Mouse (Mus musculus) layer of hippocampus, postnatal 14 days (tissue): ENCODE measurements around the gene Slc39a7. TPM values are rescaled to one million over a fixed set of nuclear protein-coding genes. Genes with fewer than 3 reads are reported as not detected.

ENCODE experiments used
- DNase-seq, 2 experiments: peaks; one replicate each; pipeline ENCODE4 v3.0.0; 2021 to 2022; ENCODE audit warnings: low spot score in 2 of 2, mixed read lengths in 1 of 2
- total RNA-seq, 2 experiments: library from RNA; stranded (reverse); gene quantifications; 2 replicates each; pipeline ENCODE4 v1.2.3; 2021

Slc39a7 gene
- total RNA-seq, 2 experiments from 2014 or later, result 91.2 to 97.5 TPM

DNA sequence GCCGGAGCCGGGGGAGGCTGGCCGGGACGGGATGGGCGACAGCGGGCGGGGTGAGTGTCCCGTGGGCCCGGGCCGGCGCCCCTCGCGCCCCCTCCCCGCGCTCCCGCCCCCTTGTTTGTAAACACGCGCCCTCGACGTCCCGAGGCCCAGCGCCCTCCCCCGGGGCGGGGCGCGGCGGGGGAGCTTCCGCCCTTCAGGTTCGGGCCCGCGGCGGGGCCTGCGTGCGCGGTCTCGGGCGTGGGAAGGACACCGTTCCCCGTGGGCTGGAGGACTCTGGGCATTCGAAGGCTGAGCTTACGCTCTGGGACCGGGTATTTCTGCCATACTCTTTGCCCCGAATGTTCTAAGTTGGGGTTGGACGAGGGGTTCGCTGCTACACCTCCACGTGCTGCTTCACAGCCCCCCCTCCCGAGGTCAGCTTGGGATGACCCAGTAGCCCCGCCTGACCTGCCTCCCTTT is 721 bp upstream of the Slc39a7 start:
- no peak for DNase-seq

DNA sequence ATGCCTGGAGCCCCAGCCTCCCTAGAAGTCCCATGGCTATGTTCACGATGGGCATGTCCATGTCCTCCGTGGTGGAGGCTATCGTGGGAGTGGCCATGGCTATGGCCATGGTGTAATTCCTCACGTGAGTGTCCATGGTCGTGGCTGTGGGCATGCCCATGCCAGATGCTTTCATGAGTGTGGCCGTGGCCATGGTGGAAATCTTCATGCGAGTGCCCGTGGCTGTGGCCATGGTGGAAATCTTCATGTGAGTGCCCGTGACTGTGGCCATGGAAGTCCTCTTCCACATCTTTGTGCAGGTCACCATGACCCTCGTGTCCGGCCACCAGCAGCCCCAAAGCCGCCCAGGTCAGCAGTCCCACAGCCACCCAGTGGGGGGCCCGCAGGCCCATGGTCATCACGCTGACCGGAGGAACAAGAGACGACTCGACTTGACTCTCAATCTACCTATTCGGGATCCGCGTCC is 588 bp downstream of the Slc39a7 start:
- DNase-seq, result no peak

GRCm38 (mm10) chr17:34029890-34030595 is 1.4 kb downstream of the Slc39a7 start:
- peak in 1 of 2 experiments; percentile 18 for DNase-seq

DNA sequence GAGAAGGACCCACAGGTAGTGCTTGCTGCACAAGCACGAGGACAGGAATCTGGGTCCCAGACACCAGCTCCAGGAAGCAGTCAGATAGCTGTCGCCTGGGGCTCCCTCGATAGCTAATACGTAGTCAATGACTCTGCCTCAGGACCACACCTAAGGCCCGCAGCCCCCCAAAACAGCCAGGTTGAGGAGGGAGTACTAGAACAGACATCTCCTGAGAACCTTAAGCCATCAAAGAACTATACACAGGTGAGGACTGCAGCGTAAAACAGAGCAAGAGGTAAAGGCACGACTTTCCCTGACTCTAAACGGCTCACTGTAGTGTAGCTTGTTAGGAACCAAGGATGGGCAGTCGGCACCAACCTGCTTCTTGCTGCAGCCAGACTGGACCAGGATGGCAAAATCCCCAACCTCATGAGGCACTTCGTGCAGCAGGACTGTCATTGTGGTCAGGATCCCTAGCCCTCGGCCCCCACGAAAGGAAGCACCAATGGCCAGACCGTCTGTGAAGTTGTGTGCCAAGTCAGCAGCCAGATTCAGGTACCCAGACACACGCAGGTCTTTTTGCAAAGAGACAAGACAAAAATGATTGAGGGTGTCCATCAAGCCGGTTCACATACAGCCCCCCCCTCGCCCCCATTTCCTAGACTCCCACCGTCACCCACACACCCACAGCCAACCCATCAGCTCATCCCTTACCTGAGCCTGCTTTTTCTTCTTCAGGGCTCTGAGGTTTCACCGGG is 2.2 kb downstream of the Slc39a7 start:
- DNase-seq, result no peak

GRCm38 (mm10) chr17:34028501-34029149 is 2.9 kb downstream of the Slc39a7 start:
- peak in 1 of 2 experiments; percentile 17 for DNase-seq

DNA sequence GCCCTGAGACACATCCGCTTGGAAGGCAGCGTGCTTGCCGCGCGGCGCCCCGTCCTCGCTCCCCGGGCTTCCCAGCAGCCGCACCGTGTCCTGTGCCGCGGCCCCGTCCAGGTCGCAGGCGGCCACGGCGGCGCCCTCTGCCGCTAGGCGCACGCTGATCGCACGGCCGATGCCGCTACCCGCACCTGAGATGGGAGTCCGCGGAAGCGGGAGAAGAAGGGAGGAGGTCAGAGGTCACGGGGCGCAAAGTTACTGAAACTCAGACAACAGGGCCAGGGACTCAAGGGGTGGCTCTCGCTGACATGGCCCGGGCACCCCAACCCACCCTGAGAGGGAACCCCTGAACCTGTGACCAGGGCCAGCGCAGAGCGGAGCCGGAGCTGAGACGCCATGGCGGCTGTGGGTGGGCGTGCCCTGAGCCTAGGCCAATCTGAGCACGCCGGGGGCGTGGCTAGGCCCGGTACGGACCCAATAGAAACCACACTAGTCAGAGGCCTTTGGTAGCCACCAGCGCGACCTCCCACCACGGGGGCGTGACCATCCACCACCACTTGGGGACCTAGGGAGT is 3.7 kb downstream of the Slc39a7 start, which contains the start of gene H2-Ke6:
Gene H2-Ke6, minus strand, starts transcription at position 405 of the 568 bp plus-strand sequence.
- DNase-seq, result peak; percentile 93 to 94

GRCm38 (mm10) chr17:34026917-34027655 is 4.4 kb downstream of the Slc39a7 start:
- peak in 1 of 2 experiments; percentile 36 for DNase-seq

- DNase-seq, result no peak
These were observed 5.3 kb downstream of the Slc39a7 start for GRCm38 (mm10) chr17:34026221-34026620.

DNA sequence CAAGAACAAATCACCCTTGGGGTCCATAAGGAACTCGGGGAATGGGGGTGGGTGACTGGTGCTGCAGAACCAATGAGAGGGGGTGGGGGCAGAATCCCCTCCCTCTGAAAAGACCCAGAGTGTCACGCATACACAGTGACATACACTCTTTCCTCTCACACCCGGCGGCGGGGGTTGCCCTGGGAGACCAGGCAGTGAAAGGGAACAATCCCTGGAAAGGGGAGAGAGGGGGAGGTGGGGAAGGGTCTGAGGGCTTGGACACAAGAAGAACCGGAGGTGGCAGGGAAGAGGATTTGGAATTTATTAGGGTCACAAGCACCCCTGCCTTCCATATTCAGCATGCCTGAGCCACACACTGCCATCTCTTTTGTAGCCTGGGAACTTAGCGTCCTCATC is 5.7 kb downstream of the Slc39a7 start:
- DNase-seq, result peak in 1 of 2 experiments; percentile 31

GRCm38 (mm10) chr17:34024861-34025755 is 6.4 kb downstream of the Slc39a7 start:
- no peak for DNase-seq

DNA sequence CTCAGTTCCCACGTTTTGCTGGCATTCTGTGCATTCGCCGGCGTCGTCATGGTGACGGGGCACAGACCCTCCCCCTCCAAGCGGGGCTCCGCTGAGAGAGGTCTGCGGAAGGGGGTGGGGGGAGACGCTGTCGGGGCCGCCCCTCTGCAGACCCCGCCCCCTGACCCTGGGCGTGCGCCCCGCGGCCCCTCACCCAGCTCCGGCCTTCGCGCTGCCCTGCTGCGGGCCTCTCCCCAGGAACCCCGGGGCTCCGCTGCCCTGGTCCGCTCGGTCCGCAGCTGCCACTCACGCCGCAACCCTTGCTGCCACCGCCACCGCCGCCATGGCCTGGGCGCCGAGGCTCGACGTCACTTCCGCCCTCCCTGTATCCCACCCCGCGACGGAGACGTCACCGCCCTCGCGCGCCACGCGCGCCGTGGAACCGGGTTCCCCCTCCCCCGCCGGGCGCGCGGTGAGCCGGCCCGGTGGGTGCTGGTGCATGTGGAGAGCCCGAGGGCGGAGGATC is 7.1 kb downstream of the Slc39a7 start, which contains the start of gene Ring1:
Gene Ring1, minus strand, starts transcription at position 364 of the 505 bp plus-strand sequence.
- peak; percentile 87 to 93 for DNase-seq

GRCm38 (mm10) chr17:34023678-34024077 is 7.8 kb downstream of the Slc39a7 start:
- no peak for DNase-seq

DNA sequence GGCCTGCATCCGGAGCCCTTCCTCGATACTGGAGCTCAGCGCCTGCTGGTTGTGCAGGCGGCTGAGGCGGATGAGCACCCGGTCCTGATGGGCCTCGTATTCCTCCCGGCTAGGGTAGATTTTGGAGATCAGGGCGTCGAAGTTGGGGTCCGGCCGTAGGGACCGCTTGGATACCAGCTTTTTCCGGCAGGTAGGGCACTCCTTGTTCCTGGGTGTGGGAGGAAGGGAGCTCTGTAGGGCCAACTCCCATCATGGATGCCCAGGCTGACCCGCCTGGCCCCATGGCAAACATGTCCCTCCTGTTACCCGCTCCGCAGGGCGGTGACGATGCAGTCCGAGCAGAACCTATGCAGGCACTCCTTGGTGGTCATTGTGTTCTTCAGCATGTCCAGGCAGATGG is 8.5 kb downstream of the Slc39a7 start:
- DNase-seq, result peak in 1 of 2 experiments; percentile 13

GRCm38 (mm10) chr17:34022414-34022783 is 9.1 kb downstream of the Slc39a7 start:
- DNase-seq, result no peak

GRCm38 (mm10) chr17:34021539-34022413 is 9.7 kb downstream of the Slc39a7 start:
- no peak for DNase-seq

- no peak for DNase-seq
These were observed 18.0 kb downstream of the Slc39a7 start for GRCm38 (mm10) chr17:34013436-34013835.

- DNase-seq, result no peak
These were observed 21.3 kb downstream of the Slc39a7 start for GRCm38 (mm10) chr17:34010156-34010555.

- DNase-seq, result no peak
These were observed 24.9 kb downstream of the Slc39a7 start for GRCm38 (mm10) chr17:34006570-34006969.
